Mouse (Mus musculus) CD4-positive, CD25-positive, alpha-beta regulatory T cell, adult 2 months (primary cell): ENCODE measurements around the gene Lrrc19.
"Not testable (repeated sequence)": the region's sequence is repeated elsewhere in the genome, so short reads cannot be mapped to it uniquely, and the experiment has no call there.

Experiments used
- DNase-seq: peaks from one replicate; pipeline ENCODE4 v3.0.0-alpha.2; 2012; ENCODE audit warnings: low read depth, low spot score

Lrrc19 gene

DNA sequence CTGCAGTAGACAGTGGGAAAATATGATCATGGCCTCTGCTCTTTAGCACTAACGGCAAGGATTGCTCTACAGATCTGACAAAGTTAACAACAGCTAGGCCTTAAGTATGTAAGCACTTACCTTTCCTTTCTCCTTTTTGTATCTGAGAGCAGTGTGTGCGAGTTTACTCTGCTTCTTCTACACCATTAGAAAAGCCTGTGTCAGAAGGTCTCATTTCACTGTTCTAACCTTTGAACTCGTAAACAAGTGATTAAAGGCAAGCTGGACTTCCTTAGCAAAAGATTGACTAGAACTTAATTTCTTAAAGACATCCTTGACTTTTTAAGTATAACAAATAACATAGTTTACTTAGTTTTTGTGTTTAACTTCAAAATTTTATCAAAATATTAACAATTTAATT is at the start of gene Lrrc19:
Lrrc19 (minus strand) TSS at position 225 of the 400 bp plus-strand sequence.
- DNase-seq, result no peak

DNA sequence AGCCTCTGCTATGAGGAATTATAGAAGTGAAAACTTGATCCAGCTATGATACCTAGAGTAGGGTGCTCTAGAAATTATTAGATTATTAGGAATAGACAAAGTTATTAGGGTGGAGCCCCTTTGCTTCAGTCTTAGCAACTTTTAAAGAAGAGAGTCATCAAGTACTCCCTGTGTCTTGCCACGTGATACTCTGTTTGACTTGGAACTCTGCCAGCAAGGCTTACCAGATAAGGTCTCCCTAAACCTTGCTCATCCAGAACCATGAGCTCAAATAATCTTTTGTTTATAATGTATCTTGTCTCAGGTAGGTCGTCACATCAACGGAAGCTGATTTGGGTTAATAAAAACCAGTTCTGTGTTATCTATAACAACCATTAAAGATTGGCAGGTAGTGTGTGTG is 46.4 kb upstream of the Lrrc19 start:
- no peak for DNase-seq

DNA sequence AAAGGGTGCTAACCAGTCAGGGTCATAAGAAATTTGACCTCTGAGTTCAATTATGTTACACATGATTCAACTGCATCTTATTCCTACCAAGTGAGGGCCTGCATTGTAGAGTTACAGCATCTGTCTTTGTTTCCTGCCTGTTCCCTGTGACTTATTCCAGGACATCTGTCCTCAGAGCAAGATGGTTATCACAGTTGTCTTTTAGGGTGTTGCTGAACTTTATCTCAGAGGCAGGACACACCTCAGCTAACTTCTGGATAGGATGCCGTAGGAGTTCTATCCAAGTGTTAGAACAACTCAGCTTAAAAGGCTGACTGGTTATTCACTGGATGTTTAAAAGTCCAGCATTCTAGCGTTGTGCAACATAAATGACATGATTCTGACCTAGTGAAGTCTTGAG is 42.2 kb upstream of the Lrrc19 start:
- DNase-seq, result no peak

DNA sequence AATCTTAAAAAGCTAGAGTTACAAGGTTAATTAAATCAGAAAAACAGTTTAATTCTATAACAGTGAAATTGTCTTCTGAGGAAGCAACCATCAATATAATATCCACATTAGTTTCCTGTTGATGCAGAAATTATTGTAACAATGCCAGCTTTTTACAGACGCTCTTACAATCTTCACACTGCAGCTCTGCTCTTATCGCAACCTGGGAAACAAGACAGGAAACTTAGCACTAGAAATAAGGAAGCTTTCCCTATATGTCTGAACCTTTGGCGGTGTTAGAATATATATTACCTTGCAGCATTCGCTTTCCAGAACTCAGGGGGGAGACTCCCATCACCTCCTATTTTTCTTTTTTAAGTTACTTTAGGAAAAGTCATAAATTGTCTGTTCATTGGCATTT is 41.1 kb upstream of the Lrrc19 start:
- no peak for DNase-seq

DNA sequence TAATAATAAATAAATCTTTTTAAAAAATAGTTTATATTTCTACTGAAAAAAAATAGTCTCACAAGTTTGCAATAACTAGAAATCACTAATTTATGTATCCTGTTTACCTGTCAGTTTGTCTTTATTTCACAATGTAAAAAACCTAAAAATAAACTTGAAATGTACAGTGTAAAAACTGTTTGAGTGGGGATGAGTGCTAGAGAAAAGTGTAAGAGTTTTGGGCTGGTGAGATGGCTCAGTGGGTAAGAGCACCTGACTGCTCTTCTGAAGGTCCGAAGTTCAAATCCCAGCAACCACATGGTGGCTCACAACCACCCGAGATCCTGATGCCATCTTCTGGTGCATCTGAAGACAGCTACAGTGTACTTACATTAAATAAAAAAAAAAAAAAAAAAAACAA is 39.9 kb upstream of the Lrrc19 start:
- DNase-seq, result not testable (repeated sequence)

DNA sequence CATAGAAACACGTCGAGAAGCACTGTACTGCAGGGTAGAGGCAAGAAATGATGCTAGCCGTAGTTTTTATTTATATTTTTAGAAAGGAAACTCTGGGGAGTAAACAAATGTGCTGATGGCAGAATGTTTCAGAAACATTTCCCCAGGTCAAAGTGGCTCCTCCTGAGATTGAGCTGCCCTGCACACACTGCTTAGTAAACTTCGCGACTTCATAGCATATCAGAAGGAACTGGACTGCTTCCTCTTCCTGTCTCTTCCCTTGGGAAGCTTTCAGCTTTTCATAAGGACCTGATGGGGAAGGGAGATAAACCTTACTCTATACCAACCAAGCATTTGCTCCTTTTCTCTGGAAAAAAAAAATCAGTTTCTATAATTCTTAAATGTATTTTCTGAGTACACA is 33.4 kb upstream of the Lrrc19 start:
- no peak for DNase-seq

DNA sequence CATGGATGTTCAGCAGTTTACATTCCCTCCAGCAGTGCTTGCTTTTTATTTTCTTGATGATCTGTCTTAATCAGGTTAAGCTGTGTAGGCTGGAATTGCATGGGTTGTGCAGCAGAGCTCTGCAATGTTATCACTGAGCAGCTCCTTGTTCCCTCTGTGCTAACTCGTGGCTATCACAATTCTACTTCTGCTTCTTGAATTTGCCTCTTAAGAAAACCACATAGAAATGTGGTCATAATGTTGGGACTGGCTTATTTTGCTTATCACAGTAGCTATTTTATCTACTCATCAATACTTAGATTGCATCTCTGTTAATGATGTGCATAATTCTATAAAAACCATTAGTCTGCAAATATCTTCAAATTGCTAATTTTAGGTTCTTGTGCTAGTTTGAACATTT is 32.1 kb upstream of the Lrrc19 start:
- no peak for DNase-seq

DNA sequence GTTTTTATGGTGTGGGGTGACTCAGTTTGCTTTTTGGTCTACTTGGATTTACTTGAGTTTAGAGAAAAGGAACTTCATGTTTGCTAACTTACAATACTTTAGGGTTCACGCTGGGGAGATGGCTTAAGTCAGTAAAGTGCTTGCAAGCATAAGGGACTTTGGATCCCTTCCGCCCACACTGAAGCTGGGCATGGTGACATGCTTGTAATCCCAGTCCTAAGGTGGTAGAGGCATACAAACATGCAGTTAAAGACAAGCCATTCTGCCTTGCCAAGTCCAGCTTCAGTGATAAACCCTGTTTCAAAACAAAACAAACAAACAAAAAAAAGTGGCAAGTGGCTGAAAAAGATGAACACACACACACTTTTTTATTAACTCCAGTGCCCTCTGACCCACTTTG is 31.2 kb upstream of the Lrrc19 start:
- no peak for DNase-seq

DNA sequence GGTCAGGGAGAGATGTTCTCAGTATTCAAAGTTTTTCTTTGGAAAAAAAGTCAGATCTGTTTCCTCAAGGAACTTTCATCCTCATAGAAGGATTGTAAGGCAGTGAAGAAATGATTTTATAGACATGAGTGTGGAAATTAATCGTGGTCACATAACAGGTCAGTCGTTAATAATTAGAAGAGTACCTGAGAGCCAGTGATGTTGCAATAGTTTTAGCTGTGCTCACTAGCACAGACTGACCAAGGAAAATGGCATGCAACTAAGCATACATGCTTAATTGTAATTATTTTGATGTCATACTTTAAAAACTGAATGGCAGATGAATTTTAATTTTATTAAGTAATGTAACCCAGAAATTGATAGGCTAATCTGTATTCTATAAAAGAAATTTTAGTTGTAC is 30.7 kb upstream of the Lrrc19 start:
- no peak for DNase-seq

DNA sequence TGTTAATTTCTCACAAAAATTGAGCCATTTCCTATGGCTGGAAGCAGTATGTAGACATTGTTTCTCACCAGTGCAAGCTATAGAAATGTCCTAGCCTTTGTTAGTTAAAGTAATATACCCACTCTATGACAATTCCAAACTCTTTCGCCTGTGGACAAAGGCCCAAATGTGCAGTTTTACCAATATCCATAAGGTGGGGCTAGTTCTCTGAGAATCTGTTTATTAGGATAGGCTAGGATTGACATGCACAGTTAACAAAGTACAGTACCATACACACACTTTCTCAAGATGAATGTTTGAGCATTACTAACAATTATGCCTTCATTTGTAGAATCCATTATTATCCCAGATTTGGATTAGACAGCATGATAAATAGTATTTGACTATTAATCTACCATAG is 19.8 kb upstream of the Lrrc19 start:
- peak; percentile 1 for DNase-seq

DNA sequence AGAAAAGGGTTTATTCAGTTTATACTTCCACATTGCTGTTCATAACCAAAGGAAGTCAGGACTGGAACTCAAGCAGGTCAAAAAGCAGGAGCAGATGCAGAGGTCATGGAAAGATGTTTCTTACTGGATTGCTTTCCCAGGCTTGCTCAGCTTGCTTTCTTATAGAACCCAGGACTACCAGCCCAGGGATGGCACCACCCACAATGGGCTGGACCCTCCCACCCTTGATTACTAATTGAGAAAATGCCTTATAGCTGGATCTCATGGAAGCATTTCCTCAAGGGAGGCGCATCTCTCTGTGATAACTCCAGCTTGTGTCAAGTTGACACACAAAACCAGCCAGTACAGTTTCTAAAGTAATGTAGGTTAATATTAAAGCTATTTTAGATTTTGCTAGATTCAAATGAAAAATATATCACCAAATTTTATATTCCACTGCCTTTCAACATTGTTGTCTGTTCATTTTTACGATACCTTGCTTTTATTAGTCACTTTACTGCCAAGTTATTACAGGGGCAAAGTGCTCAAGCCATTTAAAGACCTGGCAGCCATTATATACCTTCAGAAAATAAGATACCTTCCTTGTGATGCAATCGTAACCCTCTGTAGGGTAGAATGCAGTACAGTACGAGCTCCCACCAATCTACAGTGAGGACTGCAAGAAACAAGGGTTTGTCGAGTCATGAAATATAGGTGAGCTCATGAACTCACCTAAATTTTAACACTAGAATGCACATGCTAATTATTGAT is 657 bp upstream of the Lrrc19 start:
- not testable (repeated sequence) for DNase-seq

DNA sequence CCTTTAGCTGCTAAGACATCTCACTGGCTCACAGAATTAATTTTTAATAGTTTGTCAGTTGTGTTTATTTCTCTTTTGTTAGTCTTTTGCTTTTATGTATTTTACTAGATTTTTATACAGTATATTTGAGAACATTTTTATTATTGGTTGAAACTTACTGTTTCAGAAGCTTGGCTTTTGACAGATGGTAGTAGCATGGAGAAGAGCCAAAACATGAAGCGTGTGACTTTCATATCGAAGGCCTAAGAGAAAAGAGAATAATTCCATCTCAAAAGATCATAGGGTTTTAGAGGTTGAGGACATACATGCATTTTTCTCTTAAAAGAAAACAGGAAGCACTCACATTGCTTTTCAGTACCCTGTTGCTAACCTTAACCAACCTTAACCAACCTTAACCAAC is 6.8 kb downstream of the Lrrc19 start:
- DNase-seq, result no peak

DNA sequence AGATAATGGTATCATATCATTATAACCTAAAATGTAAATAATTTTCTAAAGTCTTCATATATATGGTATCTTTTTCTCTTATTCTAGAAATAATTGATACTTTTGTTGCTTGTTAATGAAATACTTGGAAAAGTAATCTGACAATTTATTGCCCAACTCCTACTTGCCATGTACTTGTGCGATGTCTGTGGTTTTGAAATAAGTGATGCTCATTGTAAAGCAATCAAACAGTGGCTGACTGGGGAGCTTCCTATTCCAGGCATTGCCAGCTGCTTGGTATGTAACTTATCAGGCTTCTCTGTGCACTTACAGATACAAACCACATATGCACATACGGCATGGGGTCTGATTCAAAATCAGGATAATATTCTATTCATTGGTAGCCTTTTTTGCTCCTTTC is 29.9 kb downstream of the Lrrc19 start:
- DNase-seq, result no peak

DNA sequence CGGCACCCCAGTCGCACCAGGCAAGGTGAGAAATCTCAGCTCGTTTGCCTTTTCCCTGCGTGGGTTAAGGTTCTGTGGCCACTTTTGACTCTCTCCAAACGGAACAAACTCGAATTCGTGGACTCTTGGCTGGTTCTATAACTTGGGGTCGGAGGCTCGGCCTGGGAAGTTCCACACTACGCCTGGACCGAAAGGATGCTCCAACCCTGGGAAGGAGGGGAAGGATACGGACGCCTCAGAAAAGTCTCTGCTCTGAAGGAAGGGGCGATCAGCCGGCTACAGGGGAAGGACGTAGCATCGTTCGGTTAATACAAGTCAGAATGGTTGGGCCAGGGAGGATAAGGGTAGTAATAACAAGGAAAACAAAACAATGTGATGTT is 35.3 kb downstream of the Lrrc19 start:
- DNase-seq, result no peak

DNA sequence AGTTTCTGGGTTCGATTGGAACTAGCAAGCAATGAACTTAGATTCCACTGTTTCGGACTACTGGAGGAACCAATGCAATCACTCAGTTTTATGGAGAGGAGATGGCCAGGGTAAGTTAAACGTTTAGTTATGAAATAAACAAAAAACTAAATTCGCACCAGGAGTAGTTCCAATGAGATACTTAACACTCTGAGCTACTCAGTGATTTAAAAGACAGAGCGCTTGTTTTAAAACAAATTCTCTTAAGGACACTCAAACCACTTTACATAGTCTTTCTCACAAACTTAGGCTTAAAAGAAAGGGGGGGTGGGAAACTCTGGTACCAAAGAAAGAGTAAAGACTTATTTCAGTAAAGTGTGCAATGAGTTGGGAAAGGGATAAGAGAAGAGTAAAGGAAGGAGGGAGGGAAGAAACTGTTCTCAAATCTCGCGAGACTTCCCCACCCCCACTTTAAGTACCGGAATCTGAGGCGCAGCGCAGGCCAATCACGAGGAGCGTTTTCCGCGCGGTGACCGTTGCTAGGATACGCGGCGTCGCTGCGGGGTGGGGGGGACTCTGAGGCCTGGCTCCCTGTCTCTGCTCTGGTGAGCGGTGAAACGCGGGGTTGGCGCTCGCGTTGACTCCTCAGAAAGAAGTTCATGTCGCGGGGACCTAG is 35.8 kb downstream of the Lrrc19 start, which contains the start of gene Ift74:
Ift74 (plus strand) TSS at position 520 of the 655 bp plus-strand sequence.
- peak; percentile 98 for DNase-seq

DNA sequence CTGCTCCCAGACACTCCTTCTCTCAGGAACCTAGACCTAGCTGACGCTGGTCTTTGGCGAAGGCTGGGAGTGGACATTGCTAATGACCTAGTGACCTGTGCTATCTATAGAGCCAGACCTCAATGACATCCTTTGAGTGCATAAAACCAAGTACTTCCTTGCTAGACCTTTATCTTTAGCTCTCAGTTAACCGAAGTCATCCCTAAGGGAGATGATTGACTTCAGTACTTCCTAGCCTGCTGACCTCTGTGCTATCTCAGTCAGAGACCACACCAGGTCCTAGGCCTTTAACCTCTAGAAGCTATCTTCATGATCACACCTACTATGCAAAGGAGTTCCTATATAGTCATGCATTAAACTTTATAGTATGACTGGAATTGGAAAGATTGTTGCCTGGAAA is 39.6 kb downstream of the Lrrc19 start:
- DNase-seq, result no peak

DNA sequence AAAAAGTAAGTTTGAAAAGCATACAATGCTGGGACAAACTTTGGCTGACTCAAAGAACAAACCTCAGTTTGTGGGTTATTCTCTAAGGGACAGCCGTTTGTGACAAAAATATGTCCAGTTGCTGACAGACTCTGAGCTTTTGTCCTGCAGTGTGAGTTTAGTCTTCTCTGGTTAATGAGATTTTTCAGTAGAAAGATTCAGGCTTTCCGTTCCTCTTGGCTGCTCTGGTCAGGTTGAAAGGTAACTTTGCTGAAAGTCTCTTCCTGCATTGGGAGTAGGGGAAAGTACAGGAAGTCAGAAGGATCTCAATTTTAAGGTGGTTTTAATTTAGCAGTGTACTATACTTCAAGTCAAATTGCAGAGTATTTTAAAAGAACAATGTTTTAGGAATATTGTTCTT is 44.4 kb downstream of the Lrrc19 start:
- no peak for DNase-seq

DNA sequence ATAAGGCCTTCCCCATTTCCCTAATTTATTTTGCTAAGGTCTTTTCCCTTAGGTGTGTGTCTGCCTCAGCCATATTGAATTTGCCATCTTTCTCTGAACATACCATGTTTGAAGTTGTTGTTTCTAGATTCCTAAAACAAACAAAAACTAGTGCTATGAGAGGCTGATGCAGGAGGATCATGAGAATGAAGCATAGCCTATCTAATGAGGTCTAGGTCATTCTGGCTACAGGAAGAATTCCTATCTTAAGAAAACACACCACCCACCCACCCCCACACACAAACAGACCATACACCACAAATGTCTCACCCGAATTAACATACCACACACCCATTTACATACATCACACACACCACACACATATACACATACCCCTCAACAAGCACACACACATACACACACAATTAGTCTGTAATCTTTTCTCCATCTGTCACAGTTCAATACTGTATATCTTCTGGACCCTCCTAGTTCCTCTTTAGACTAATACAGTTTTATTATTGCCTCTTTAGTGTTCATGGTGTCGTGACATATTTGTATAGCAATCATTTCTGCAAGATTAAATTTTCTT is 45.4 kb downstream of the Lrrc19 start:
- DNase-seq, result no peak

DNA sequence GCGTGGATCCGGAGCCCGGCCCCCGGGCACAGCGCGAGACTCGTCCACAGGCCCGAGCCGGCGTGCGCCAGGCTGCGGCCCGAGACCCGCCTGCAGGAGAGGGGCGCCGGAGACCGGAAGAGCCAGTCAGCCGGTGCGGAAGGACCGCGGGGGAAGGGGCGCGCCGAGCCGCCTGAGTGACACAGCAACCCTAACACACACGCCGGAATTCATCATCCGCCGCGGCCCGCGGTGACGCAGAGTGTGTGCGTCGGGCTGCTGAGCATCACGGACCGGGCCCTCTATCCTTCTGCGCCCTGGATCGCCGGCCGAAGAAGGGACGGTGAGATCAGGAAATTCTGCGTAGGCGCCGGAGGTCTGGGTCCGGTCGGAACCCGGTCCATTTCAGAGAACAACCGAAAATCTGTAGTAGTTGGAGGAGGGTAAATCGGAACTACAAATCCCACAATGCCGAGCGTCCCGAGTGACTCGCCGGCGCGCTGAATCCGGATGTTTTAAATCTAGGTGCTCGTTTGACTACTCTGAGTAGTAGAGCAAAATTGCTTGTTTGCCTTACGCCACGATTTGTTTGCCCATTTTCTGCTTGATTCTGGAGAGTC is 46.8 kb downstream of the Lrrc19 start, which contains the start of gene Plaa:
Plaa (minus strand) TSS at position 214 of the 599 bp plus-strand sequence.
- peak; percentile 95 for DNase-seq

DNA sequence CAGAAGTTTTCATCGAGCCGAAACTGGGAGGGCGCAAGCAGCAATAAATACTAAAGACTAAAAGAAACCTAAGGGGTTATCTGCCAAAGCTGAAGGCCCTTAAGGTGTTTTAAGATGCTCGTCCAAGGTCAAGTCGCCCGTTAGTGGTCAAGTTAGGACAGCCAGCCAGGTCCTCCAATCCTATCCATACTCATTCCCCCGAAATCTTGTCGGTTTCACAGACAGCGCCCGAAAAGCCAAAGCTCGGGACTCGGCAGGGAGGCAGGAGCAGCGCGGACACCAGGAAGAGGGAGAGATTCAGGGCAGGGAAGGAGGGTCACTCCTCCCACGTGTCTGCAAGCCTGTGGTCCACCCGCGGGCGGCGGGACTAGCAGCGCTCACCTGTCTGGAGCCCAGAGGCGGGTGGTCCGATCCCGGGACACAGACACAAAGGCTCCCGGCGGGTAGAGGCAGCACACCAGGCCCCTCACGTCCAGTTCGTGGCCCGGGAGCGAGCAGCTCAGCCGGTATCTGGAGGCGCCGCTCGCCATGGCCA is 47.4 kb downstream of the Lrrc19 start:
- DNase-seq, result no peak

DNA sequence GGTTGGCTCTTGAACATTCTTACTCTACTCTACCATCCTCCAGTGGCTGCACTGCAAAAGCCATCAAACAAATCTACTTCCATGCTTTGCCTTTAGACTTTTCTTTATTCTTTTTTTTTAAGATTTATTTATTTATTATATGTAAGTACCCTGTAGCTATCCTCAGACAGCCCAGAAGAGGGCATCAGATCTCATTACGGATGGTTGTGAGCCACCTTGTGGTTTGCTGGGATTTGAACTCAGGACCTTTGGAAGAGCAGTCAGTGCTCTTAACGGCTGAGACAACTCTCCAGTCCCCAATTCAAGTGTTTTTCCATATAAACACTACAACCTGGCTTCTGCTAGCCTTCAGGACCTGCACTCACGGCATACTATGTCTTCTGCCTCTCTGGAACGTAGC is 48.5 kb downstream of the Lrrc19 start:
- DNase-seq, result peak; percentile 44

DNA sequence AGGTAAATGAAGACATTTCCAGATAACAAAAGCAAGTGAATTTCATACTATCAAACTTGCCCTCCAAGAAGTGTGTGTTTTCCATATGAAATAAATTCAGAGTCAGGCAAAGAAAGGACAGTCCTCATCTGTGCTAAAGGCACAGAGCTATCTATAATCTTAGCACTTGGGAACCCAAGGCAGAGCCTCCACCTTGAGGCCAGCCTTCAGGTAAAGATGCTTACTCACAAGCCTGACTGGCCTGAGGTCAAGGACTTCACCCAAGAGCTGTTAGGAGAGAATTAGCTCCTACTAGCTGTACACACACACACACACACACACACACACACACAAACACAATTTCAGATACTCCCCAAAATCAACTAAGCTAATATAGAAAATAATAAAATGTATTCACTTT is 57.2 kb downstream of the Lrrc19 start:
- no peak for DNase-seq
